Mouse (Mus musculus) limb, embryonic 11.5 days (tissue): ENCODE measurements around the gene Vmn1r122. TPM values are rescaled to one million over a fixed set of nuclear protein-coding genes. Genes with fewer than 3 reads are reported as not detected.
"Not testable (repeated sequence)": the region's sequence is repeated elsewhere in the genome, so short reads cannot be mapped to it uniquely, and the experiment has no call there.

Experiments
- ATAC-seq: fragments of 200-750 bp; cut with Nextera tagmentation; 2 replicates; pipeline ENCODE4 v1.8.0; 2017; ENCODE audit warnings: low read depth; ENCODE audit not compliant: insufficient number of reproducible peaks, low FRiP score, low TSS enrichment
- DNase-seq: peaks from one replicate; pipeline ENCODE4 v3.0.0-alpha.2; 2015; ENCODE audit warnings: low spot score
- H3K27ac ChIP-seq: fragments of 300-500 bp; sonication (generic); replicated peaks from 2 replicates; pipeline ENCODE4 v1.5.1; 2014; ENCODE audit warnings: low read depth, mild to moderate bottlenecking, low read length
- H3K27me3 ChIP-seq: fragments of 300-500 bp; sonication (generic); 2 replicates; pipeline ENCODE4 v1.6.1; 2014; ENCODE audit warnings: mild to moderate bottlenecking, low read length, mixed read lengths; ENCODE audit not compliant: control insufficient read depth, insufficient read depth
- H3K36me3 ChIP-seq: fragments of 300-500 bp; sonication (generic); 2 replicates; pipeline ENCODE4 v1.6.1; 2014; ENCODE audit warnings: mild to moderate bottlenecking, low read length, moderate library complexity, mixed read lengths; ENCODE audit not compliant: control insufficient read depth, insufficient read depth
- H3K4me1 ChIP-seq: fragments of 300-500 bp; sonication (generic); 2 replicates; pipeline ENCODE4 v1.6.1; 2014; ENCODE audit warnings: low read length, mixed read lengths; ENCODE audit not compliant: control insufficient read depth, insufficient read depth
- H3K4me2 ChIP-seq: fragments of 300-500 bp; sonication (generic); 2 replicates; pipeline ENCODE4 v1.6.1; 2014; ENCODE audit warnings: low read depth, mild to moderate bottlenecking, moderate library complexity; ENCODE audit not compliant: severe bottlenecking
- H3K4me3 ChIP-seq: fragments of 300-500 bp; sonication (generic); 2 replicates; pipeline ENCODE4 v1.5.1; 2014; ENCODE audit warnings: low read depth, low read length
- H3K9ac ChIP-seq: fragments of 300-500 bp; sonication (generic); 2 replicates; pipeline ENCODE4 v1.6.1; 2014; ENCODE audit warnings: mild to moderate bottlenecking, low read length
- H3K9me3 ChIP-seq: fragments of 300-500 bp; sonication (generic); 2 replicates; pipeline ENCODE4 v1.6.1; 2016; ENCODE audit warnings: low read length; ENCODE audit not compliant: control insufficient read depth
- WGBS: fragments of 180-500 bp; shearing (Covaris S2); extraction: QIAGEN DNeasy Blood & Tissue Kit; methylation state at CpG from one replicate; pipeline ENCODE4 v1.1.7; 2014; 5-methylcytosine and 5-hydroxymethylcytosine counted together
- polyA plus RNA-seq: library from polyadenylated mRNA; unstranded; fragments of >200 nt; fragmentation: Nextera tagmentation; extraction: Ambion mirVana; gene quantifications from 2 replicates; pipeline ENCODE4 v1.2.1, GENCODE M21; 2014

Gene Vmn1r122
- polyA plus RNA-seq: not detected in 2 replicates

DNA sequence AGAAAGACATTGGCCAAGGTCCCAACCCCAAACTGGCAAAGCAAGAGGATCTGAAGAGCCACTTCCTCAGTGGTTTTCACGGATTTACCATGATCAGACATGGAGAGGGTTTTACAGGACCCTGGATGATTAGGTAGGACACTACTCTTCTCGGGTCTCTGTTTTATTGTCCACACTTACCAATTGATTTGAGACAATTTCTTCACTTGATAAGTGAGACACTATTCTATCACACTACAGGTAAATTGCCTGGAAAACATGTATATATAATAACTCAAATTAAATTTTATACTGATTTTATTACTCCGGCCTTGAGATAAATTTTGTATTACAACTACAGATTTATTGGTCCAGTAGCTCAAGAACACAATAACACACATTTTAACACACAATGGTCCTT lies at the start of gene Vmn1r122:
Gene Vmn1r122 (minus strand): TSS at position 101 of the 400 bp plus-strand sequence.
- H3K4me1 ChIP-seq, H3K4me3 ChIP-seq, ATAC-seq, DNase-seq, H3K36me3 ChIP-seq, H3K27me3 ChIP-seq, H3K9me3 ChIP-seq, H3K4me2 ChIP-seq, H3K27ac ChIP-seq, H3K9ac ChIP-seq: not testable (repeated sequence)
- WGBS: 86% methylated on average over 2 of the region's 3 CpGs

DNA sequence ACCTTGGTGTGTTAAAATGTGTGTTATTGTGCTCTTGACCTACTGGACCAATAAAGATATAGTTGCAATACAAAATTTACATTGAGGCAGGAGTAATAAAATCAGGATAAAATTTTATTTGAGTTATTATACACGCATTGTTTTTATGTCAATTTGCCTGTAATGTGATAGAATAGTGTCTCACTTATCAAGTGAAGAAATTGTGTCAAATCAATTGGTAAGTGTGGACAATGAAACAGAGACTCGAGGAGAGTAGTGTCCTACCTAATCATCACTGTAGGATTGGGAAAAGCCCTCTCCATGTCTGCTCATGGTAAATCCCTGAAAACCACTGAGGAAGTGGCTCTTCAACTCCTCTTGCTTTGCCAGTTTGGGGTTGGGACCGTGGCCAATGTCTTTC lies 28.0 kb upstream of the Vmn1r122 start, which contains the start of gene Vmn1r123:
Gene Vmn1r123 (plus strand): TSS at position 301 of the 400 bp plus-strand sequence.
- H3K9ac ChIP-seq, H3K27me3 ChIP-seq, H3K27ac ChIP-seq, H3K9me3 ChIP-seq, H3K4me2 ChIP-seq, DNase-seq, H3K36me3 ChIP-seq, ATAC-seq, H3K4me3 ChIP-seq, H3K4me1 ChIP-seq: not testable (repeated sequence)
- 38% methylated on average over 1 of the region's 3 CpGs for WGBS

DNA sequence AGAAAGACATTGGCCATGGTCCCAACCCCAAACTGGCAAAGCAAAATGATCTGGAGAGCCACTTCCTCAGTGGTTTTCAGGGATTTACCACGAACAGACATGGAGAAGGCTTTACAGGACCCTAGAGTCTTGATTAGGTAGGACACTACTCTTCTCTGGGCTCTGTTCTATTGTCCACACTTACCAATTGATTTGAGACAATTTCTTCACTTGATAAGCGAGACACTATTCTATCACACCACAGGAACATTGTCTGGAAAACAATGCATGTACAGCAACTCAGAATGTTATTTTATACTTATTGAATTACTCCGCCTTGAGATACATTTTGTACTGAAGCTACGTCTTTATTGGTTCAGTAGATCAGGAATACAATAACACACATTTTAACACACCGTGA lies 35.5 kb downstream of the Vmn1r122 start, which contains the start of gene Vmn1r121:
Gene Vmn1r121 (minus strand): TSS at position 101 of the 400 bp plus-strand sequence.
- not testable (repeated sequence) for H3K27me3 ChIP-seq, H3K27ac ChIP-seq, H3K9me3 ChIP-seq, ATAC-seq, H3K4me2 ChIP-seq, H3K9ac ChIP-seq, H3K4me3 ChIP-seq, DNase-seq, H3K36me3 ChIP-seq, H3K4me1 ChIP-seq
- 79% methylated on average over 4 of the region's 5 CpGs for WGBS

Other genes starting within 250 kb of the Vmn1r122 start
- gene Vmn1r118, start 221.8 kb downstream of the Vmn1r122 start, polyA plus RNA-seq: not detected in 2 replicates
- not detected in 2 replicates for gene Vmn1r119, start 121.7 kb downstream of the Vmn1r122 start, polyA plus RNA-seq
- not detected in 2 replicates for gene Vmn1r120, start 80.3 kb downstream of the Vmn1r122 start, polyA plus RNA-seq
- not detected in 2 replicates for gene Vmn1r121, start 35.6 kb downstream of the Vmn1r122 start, polyA plus RNA-seq
- not detected in 2 replicates for gene Vmn1r123, start 28.1 kb upstream of the Vmn1r122 start, polyA plus RNA-seq
- not detected in 2 replicates for gene Gm5157, start 56.3 kb upstream of the Vmn1r122 start, polyA plus RNA-seq
- not detected in 2 replicates for gene Vmn1r124, start 126.5 kb upstream of the Vmn1r122 start, polyA plus RNA-seq
- not detected in 2 replicates for gene Vmn1r125, start 138.1 kb upstream of the Vmn1r122 start, polyA plus RNA-seq
- not detected in 2 replicates for gene Vmn1r126, start 167.3 kb upstream of the Vmn1r122 start, polyA plus RNA-seq
- not detected in 2 replicates for gene Vmn1r127, start 185.7 kb upstream of the Vmn1r122 start, polyA plus RNA-seq
- gene Vmn1r128, start 215.2 kb upstream of the Vmn1r122 start, polyA plus RNA-seq: not detected in 2 replicates
- not detected in 2 replicates for gene Vmn1r129, start 227.2 kb upstream of the Vmn1r122 start, polyA plus RNA-seq